Mouse (Mus musculus) intestine, postnatal 0 days (tissue): ENCODE results near the gene Gnpat. TPM values are rescaled to one million over a fixed set of nuclear protein-coding genes. Genes with fewer than 3 reads are reported as not detected.

Source experiments
- ATAC-seq: fragments of 200-750 bp; cut with Nextera tagmentation; 2 replicates; pipeline ENCODE4 v1.8.0; 2017; ENCODE audit warnings: mild to moderate bottlenecking, moderate TSS enrichment, moderate library complexity
- H3K27ac ChIP-seq: fragments of 300-500 bp; sonication (generic); 2 replicates; pipeline ENCODE4 v1.5.1; 2014; ENCODE audit warnings: mild to moderate bottlenecking, low read depth, low read length, moderate library complexity
- H3K27me3 ChIP-seq: fragments of 300-500 bp; sonication (generic); replicated peaks from 2 replicates; pipeline ENCODE4 v1.6.1; 2014; ENCODE audit warnings: low read length, mixed read lengths; ENCODE audit not compliant: control insufficient read depth, insufficient read depth
- H3K36me3 ChIP-seq: fragments of 300-500 bp; sonication (generic); 2 replicates; pipeline ENCODE4 v1.6.1; 2014; ENCODE audit warnings: mild to moderate bottlenecking, moderate library complexity; ENCODE audit not compliant: control insufficient read depth, insufficient read depth
- H3K4me1 ChIP-seq: fragments of 300-500 bp; sonication (generic); replicated peaks from 2 replicates; pipeline ENCODE4 v1.6.1; 2014; ENCODE audit warnings: antibody characterized with exemption, low read length, mixed read lengths; ENCODE audit not compliant: control insufficient read depth, insufficient read depth
- H3K4me2 ChIP-seq: fragments of 300-500 bp; sonication (generic); replicated peaks from 2 replicates; pipeline ENCODE4 v1.6.1; 2014; ENCODE audit warnings: low read depth, mild to moderate bottlenecking, moderate library complexity
- H3K4me3 ChIP-seq: fragments of 300-500 bp; sonication (generic); 2 replicates; pipeline ENCODE4 v1.5.1; 2014; ENCODE audit warnings: low read depth, low read length
- H3K9ac ChIP-seq: fragments of 300-500 bp; sonication (generic); 2 replicates; pipeline ENCODE4 v1.6.1; 2014; ENCODE audit warnings: mild to moderate bottlenecking, low read depth, low read length
- H3K9me3 ChIP-seq: fragments of 300-500 bp; sonication (generic); 2 replicates; pipeline ENCODE4 v1.6.1; 2016; ENCODE audit warnings: mixed run types; ENCODE audit not compliant: control insufficient read depth
- CTCF ChIP-seq: sonication (generic); IDR thresholded peaks from 2 replicates; pipeline ENCODE4 v1.5.1; 2016; ENCODE audit warnings: low read depth, mild to moderate bottlenecking, control low read depth, antibody characterized with exemption, moderate library complexity
- WGBS: fragments of 180-500 bp; shearing (Covaris S2); extraction: QIAGEN DNeasy Blood & Tissue Kit; methylation state at CpG from one replicate; pipeline ENCODE4 v1.1.7; 2014; 5-methylcytosine and 5-hydroxymethylcytosine counted together
- polyA plus RNA-seq: library from polyadenylated mRNA; unstranded; fragments of >200 nt; fragmentation: Nextera tagmentation; extraction: Ambion mirVana; gene quantifications from 2 replicates; pipeline ENCODE4 v1.2.1, GENCODE M21; 2015

The Gnpat gene
- polyA plus RNA-seq, 1 experiment from 2014 or later = 31.0 TPM

DNA sequence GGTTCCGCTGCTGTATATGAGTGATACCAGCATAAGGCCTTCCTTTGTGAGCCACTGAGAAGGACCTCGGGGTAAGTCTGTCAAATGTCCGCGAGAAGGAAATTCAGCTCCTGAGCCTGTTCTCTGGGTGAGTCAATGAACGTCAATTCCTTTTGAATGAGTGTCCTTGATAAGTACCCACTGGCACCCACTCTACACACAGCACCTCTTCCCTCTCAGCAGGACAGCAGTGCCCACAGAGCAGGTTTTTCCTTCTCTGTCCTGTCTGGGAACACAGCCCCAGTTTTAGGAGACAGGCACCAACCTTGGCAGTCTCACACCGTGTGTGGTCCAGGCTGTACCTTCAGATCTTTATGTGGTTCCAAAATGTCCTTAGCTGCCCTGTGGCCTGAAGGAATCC is 30.9 kb upstream of the Gnpat start:
- ATAC-seq = no peak

DNA sequence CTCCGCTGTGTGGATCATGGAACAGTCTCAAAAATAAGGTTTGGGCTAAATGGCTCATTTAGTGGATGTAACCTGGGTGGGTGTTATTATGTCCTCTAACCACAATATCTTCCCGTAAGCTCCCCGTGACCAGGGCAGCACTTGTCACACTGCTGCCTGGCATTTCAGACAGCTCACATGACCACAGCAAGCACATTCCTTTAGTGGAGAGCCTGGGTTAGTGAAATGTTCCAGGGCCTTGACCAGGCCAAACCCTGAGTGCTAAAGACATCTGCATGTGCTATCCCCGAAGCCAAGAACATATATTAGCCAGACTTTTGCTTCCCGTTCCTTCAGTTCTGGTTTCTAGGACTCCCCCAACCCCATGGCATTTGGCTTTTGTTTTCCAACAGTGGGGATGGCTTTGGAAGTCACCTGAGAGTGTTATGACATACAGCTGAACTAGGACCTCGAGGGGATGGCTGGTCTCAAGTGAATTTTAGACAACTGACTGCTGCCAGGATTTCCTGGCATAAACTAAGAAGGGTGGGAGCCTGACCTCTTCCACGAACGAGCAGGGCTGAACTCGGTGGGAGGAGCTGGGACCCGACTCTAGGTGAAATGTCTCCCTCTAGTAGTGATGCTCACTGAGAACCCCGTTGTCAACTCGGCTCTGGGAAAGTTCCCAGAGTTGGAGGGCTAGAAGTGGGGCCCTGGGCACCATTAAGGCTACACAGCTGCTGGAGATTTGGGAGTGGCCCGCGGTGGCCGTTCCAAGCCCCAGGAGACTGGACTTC is 29.2 kb upstream of the Gnpat start:
- Histone ChIP-seq H3K9me3 (no peaks in the 10 kb centered on the region), H3K27me3 (no peaks in the 10 kb centered on the region), H3K27ac (no peak overlapping the region), H3K4me2 (peak overlapping the region; percentile 44), H3K36me3 (peaks cover 6% of the 10 kb centered on the region; the same call in 1 of the 2 replicates), H3K9ac (no peak overlapping the region), H3K4me1 (no peaks in the 10 kb centered on the region), H3K4me3 (no peak overlapping the region)
- ATAC-seq = no peak
- WGBS = 29% methylated on average over 15 of the region's 15 CpGs
- TF ChIP-seq CTCF = no peak

More for the DNA sequence above, 30.9 kb upstream of the Gnpat start:
- H3K4me2 ChIP-seq = no peak overlapping the region
- H3K27me3 ChIP-seq = no peaks in the 10 kb centered on the region
- H3K9ac ChIP-seq = no peak overlapping the region
- no peaks in the 10 kb centered on the region for H3K4me1 ChIP-seq
- WGBS = 81% methylated on average over 6 of the region's 6 CpGs
- no peaks in the 10 kb centered on the region for H3K36me3 ChIP-seq
- TF ChIP-seq CTCF = no peak
- H3K9me3 ChIP-seq = no peaks in the 10 kb centered on the region
- H3K27ac ChIP-seq = no peak overlapping the region
- H3K4me3 ChIP-seq = no peak overlapping the region

DNA sequence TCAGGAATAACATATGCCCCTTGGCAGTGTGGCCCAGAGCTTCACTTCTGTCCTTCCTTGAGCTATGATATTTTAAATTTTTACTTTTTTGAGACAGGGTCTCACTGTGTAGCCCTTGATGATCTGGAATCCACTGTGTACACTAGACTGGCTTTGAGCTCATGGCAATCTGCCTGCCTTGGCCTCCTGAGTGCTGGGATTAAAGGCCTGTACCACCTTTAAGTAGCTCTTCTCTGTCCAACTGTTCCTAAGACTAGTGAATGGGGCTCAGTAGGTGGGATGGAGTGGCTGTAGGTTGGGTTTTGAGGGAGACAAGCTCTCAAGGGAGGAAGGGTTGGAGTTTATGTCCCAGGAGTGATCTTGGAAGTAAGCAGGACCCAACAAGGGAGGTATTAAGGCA is 27.0 kb upstream of the Gnpat start:
- no peak overlapping the region for H3K4me2 ChIP-seq
- H3K36me3 ChIP-seq = peaks cover 25% of the 10 kb centered on the region
- H3K4me3 ChIP-seq = no peak overlapping the region
- no peak for ATAC-seq
- H3K4me1 ChIP-seq = no peaks in the 10 kb centered on the region
- no peak overlapping the region for H3K9ac ChIP-seq
- H3K27ac ChIP-seq = no peak overlapping the region
- no peak for TF ChIP-seq CTCF
- no peaks in the 10 kb centered on the region for H3K27me3 ChIP-seq
- H3K9me3 ChIP-seq = no peaks in the 10 kb centered on the region

DNA sequence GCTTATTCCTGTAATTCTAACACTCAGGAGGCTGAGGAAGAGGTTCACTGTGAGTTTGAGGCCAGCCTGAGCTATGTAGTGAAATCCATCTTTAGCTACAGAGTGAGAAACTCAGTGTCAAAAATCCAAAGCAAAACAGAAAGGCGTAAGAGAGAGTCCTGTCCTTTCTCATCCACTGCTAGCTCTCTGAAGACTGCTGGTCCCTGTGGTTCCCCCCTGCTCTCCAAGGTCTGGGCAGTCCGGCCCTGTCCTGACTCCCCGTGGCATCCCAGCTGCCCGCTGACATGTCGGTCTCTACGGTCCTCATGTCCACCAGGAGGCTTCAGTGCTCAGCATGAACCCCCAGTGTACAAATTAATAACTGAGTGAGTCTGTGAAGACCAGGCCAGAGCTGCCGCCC is 26.6 kb upstream of the Gnpat start:
- peaks cover 30% of the 10 kb centered on the region for H3K36me3 ChIP-seq
- H3K27ac ChIP-seq = no peak overlapping the region
- no peak overlapping the region for H3K4me3 ChIP-seq
- no peaks in the 10 kb centered on the region for H3K27me3 ChIP-seq
- no peaks in the 10 kb centered on the region for H3K4me1 ChIP-seq
- H3K9ac ChIP-seq = no peak overlapping the region
- ATAC-seq = no peak
- WGBS = 89% methylated on average over 7 of the region's 7 CpGs
- TF ChIP-seq CTCF = no peak
- no peaks in the 10 kb centered on the region for H3K9me3 ChIP-seq
- H3K4me2 ChIP-seq = no peak overlapping the region

DNA sequence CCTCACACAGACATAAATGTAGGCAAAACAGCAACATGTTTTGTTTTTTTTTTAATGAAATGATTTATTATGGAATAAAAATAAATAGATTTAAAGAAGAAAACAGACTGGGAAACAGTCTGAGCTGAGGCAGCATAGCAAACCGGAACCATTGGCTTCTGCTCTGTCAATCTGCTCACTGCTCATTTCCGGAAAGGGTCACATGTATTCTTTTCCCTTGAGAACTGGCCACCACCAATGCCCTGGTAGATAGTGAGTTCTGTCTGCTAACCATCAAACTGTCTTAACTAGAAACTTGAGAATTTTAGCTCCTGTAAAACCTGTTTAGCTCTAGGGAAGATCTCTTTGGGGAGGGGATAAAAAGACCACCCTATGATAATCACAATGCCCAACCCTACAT is 25.9 kb upstream of the Gnpat start:
- H3K4me3 ChIP-seq = no peak overlapping the region
- no peak overlapping the region for H3K9ac ChIP-seq
- no peak overlapping the region for H3K4me2 ChIP-seq
- WGBS = 80% methylated on average over 2 of the region's 2 CpGs
- no peak for ATAC-seq
- no peaks in the 10 kb centered on the region for H3K4me1 ChIP-seq
- H3K9me3 ChIP-seq = no peaks in the 10 kb centered on the region
- H3K36me3 ChIP-seq = peaks cover 34% of the 10 kb centered on the region
- H3K27ac ChIP-seq = no peak overlapping the region
- no peak for TF ChIP-seq CTCF
- H3K27me3 ChIP-seq = no peaks in the 10 kb centered on the region

DNA sequence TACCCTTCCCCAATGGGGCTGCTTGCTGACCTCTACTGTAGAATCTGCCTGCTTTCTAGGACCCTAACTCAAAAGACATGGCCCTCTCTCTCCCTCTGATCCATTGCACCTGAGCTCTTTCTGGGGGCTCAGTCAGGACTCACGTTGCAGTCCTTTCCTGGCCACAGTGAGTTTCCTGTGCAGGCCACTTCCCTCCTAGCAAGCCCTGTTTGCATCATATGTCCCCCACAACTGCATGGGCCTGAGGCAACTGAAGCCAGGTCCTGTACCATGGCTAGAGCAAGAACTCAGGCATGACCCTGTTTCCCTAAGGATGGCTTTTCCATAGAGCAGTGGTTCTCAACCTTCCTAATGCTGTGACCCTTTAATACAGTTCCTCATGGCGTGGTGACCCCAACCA is 24.9 kb upstream of the Gnpat start:
- Histone ChIP-seq H3K9ac (no peak overlapping the region), H3K4me3 (no peak overlapping the region), H3K9me3 (no peaks in the 10 kb centered on the region), H3K27ac (no peak overlapping the region), H3K36me3 (peaks cover 35% of the 10 kb centered on the region), H3K4me1 (no peaks in the 10 kb centered on the region), H3K27me3 (no peaks in the 10 kb centered on the region), H3K4me2 (no peak overlapping the region)
- no peak for ATAC-seq
- WGBS = 78% methylated on average over 2 of the region's 2 CpGs
- TF ChIP-seq CTCF = no peak
